Mouse (Mus musculus) stomach, embryonic 14.5 days (tissue): ENCODE results near the gene Spata2l. TPM values are rescaled to one million over a fixed set of nuclear protein-coding genes. Genes with fewer than 3 reads are reported as not detected.

Source experiments
- ATAC-seq: fragments of 200-750 bp; cut with Nextera tagmentation; 2 replicates; pipeline ENCODE4 v1.8.0; 2017; ENCODE audit warnings: low read depth, moderate TSS enrichment; ENCODE audit not compliant: insufficient number of reproducible peaks, insufficient read depth, low FRiP score
- H3K27ac ChIP-seq: fragments of 300-500 bp; sonication (generic); 2 replicates; pipeline ENCODE4 v1.5.1; 2014; ENCODE audit warnings: mild to moderate bottlenecking, low read length, moderate library complexity, mixed read lengths
- H3K27me3 ChIP-seq: fragments of 300-500 bp; sonication (generic); 2 replicates; pipeline ENCODE4 v1.6.1; 2014; ENCODE audit warnings: low read length, control low read depth, mixed read lengths; ENCODE audit not compliant: control insufficient read depth, insufficient read depth
- H3K36me3 ChIP-seq: fragments of 300-500 bp; sonication (generic); 2 replicates; pipeline ENCODE4 v1.6.1; 2014; ENCODE audit warnings: mild to moderate bottlenecking, control low read depth, low read length, moderate library complexity, mixed read lengths; ENCODE audit not compliant: control insufficient read depth, insufficient read depth
- H3K4me1 ChIP-seq: fragments of 300-500 bp; sonication (generic); 2 replicates; pipeline ENCODE4 v1.6.1; 2014; ENCODE audit warnings: low read length, control low read depth, mixed read lengths; ENCODE audit not compliant: control insufficient read depth, insufficient read depth
- H3K4me2 ChIP-seq: fragments of 300-500 bp; sonication (generic); replicated peaks from 2 replicates; pipeline ENCODE4 v1.6.1; 2014; ENCODE audit warnings: low read depth, low read length, control low read depth
- H3K4me3 ChIP-seq: fragments of 300-500 bp; sonication (generic); 2 replicates; pipeline ENCODE4 v1.5.1; 2014; ENCODE audit warnings: low read depth, low read length, control low read depth
- H3K9ac ChIP-seq: fragments of 300-500 bp; sonication (generic); replicated peaks from 2 replicates; pipeline ENCODE4 v1.6.1; 2014; ENCODE audit warnings: low read depth, mild to moderate bottlenecking, control low read depth, low read length, moderate library complexity, mixed read lengths
- H3K9me3 ChIP-seq: fragments of 300-500 bp; sonication (generic); 2 replicates; pipeline ENCODE4 v1.6.1; 2016; ENCODE audit warnings: low read depth, low read length, control low read depth; ENCODE audit not compliant: control insufficient read depth
- WGBS: fragments of 180-500 bp; shearing (Covaris S2); extraction: QIAGEN DNeasy Blood & Tissue Kit; methylation state at CpG from one replicate; pipeline ENCODE4 v1.1.7; 2014; 5-methylcytosine and 5-hydroxymethylcytosine counted together
- polyA plus RNA-seq: library from polyadenylated mRNA; unstranded; fragments of >200 nt; fragmentation: Nextera tagmentation; extraction: Ambion mirVana; gene quantifications from 2 replicates; pipeline ENCODE4 v1.2.1, GENCODE M21; 2014

The Spata2l gene
- polyA plus RNA-seq, 1 experiment from 2014 or later, result 4.1 TPM

DNA sequence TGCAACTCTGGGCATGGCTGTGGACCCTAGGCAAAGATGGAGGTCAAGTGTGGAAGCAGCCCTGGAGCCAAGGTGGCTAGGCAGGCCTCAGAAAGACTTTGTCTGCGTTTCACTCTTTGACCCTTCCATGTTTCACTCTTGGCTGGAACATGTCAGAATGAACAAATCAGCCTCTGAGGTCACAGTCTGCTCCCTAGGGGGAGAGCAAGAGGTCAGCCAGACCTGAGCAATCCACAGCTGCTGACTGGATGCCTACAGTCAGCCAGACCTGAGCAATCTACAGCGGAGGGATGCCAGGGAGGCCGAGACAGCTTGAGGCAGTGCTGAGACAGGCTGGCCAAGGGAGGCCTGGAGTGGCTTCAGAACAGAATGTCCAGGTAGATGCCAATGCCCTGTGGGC lies 54.6 kb downstream of the Spata2l start:
- Histone ChIP-seq H3K36me3 (no peaks in the 10 kb centered on the region), H3K9ac (no peak overlapping the region), H3K27me3 (no peaks in the 10 kb centered on the region), H3K9me3 (peaks cover 5% of the 10 kb centered on the region; the same call in 1 of the 2 replicates), H3K27ac (no peak overlapping the region), H3K4me1 (no peaks in the 10 kb centered on the region), H3K4me2 (no peak overlapping the region), H3K4me3 (no peak overlapping the region)
- WGBS, result 49% methylated on average over 3 of the region's 3 CpGs
- no peak for ATAC-seq

Other genes starting within 250 kb of the Spata2l start
- gene Ankrd11, start 194.0 kb downstream of the Spata2l start, polyA plus RNA-seq, result 52.5 and 55.5 TPM in 2 replicates
- 47.6 and 54.3 TPM in 2 replicates for gene Spg7, start 173.3 kb downstream of the Spata2l start, polyA plus RNA-seq
- gene Rpl13, start 133.9 kb downstream of the Spata2l start, polyA plus RNA-seq, result 1,772 and 1,775 TPM in 2 replicates
- gene Cpne7, start 118.9 kb downstream of the Spata2l start, polyA plus RNA-seq, result 0.56 and 1.2 TPM in 2 replicates
- 20.4 and 23.9 TPM in 2 replicates for gene Sult5a1, start 77.9 kb downstream of the Spata2l start, polyA plus RNA-seq
- gene Dpep1, start 50.0 kb downstream of the Spata2l start, polyA plus RNA-seq, result 1.1 and 1.7 TPM in 2 replicates
- 90.6 and 106 TPM in 2 replicates for gene Chmp1a, start 23.5 kb downstream of the Spata2l start, polyA plus RNA-seq
- gene Spata33, start 23.4 kb downstream of the Spata2l start, polyA plus RNA-seq, result 4.1 and 5.7 TPM in 2 replicates
- gene Cdk10, start 11.4 kb downstream of the Spata2l start, polyA plus RNA-seq, result 36.3 and 37.5 TPM in 2 replicates
- gene Zfp276, start 18.0 kb upstream of the Spata2l start, polyA plus RNA-seq, result 21.8 and 23.2 TPM in 2 replicates
- 26.5 and 29.7 TPM in 2 replicates for gene Vps9d1, start 18.1 kb upstream of the Spata2l start, polyA plus RNA-seq
- 29.4 and 33.6 TPM in 2 replicates for gene Fanca, start 82.3 kb upstream of the Spata2l start, polyA plus RNA-seq
- gene Spire2, start 96.5 kb upstream of the Spata2l start, polyA plus RNA-seq, result 2.2 and 3.1 TPM in 2 replicates
- 161 and 177 TPM in 2 replicates for gene Tcf25, start 137.5 kb upstream of the Spata2l start, polyA plus RNA-seq
- gene Mc1r, start 170.9 kb upstream of the Spata2l start, polyA plus RNA-seq, result 0.10 TPM in 1 of 2 replicates, not detected in the other
- gene Tubb3, start 175.2 kb upstream of the Spata2l start, polyA plus RNA-seq, result 83.3 and 89.6 TPM in 2 replicates
- 30.2 and 30.9 TPM in 2 replicates for gene Def8, start 187.3 kb upstream of the Spata2l start, polyA plus RNA-seq
- 35.8 and 36.3 TPM in 2 replicates for gene Afg3l1, start 241.7 kb upstream of the Spata2l start, polyA plus RNA-seq